Mouse (Mus musculus) MEL (cell line): ENCODE data around the gene Cfap43. TPM values are rescaled to one million over a fixed set of nuclear protein-coding genes. Genes with fewer than 3 reads are reported as not detected.

Experiments
- DNase-seq: peaks from one replicate; pipeline ENCODE4 v3.0.0; 2011; ENCODE audit warnings: low read depth, low spot score
- H3K27ac ChIP-seq: 2 replicates; pipeline ENCODE4 v1.5.1; 2012; ENCODE audit warnings: low read depth, mild to moderate bottlenecking, control low read depth, low read length, moderate library complexity; ENCODE audit not compliant: control insufficient read depth
- H3K27me3 ChIP-seq, 2 experiments: fragments of 150-350 bp in 1 of 2; sonication (generic) in 1 of 2; 2 replicates each; pipeline ENCODE4 v1.6.1; 2012; ENCODE audit warnings: low read length in 2 of 2, mild to moderate bottlenecking in 2 of 2, improper control_type of control experiment in 1 of 2, moderate library complexity in 1 of 2; ENCODE audit not compliant: insufficient read depth in 2 of 2, control insufficient read depth in 1 of 2
- H3K36me3 ChIP-seq, 2 experiments: 2 replicates each; pipeline ENCODE4 v1.6.1; 2012 to 2014; ENCODE audit warnings: low read length in 2 of 2, improper control_type of control experiment in 1 of 2, inconsistent platforms in 1 of 2, mild to moderate bottlenecking in 1 of 2; ENCODE audit not compliant: insufficient read depth in 2 of 2, control insufficient read depth in 1 of 2
- H3K4me1 ChIP-seq, 2 experiments: fragments of 150-350 bp in 1 of 2; sonication (generic) in 1 of 2; 2 replicates each; pipeline ENCODE4 v1.6.1; 2012; ENCODE audit warnings: low read length in 2 of 2, improper control_type of control experiment in 1 of 2, mild to moderate bottlenecking in 1 of 2; ENCODE audit not compliant: insufficient read depth in 2 of 2, control insufficient read depth in 1 of 2
- H3K4me3 ChIP-seq, 2 experiments: fragments of 150-350 bp in 1 of 2; sonication (generic) in 1 of 2; 2 replicates each; pipeline ENCODE4 v1.5.1; 2012; ENCODE audit warnings: low read depth in 2 of 2, low read length in 2 of 2, mild to moderate bottlenecking in 2 of 2, moderate library complexity in 2 of 2, control low read depth in 1 of 2, improper control_type of control experiment in 1 of 2; ENCODE audit not compliant: control insufficient read depth in 1 of 2, insufficient read depth in 1 of 2
- H3K79me2 ChIP-seq: 2 replicates; pipeline ENCODE4 v1.6.1; 2012; ENCODE audit warnings: mild to moderate bottlenecking, low read length, moderate library complexity; ENCODE audit not compliant: control insufficient read depth, poor library complexity, insufficient read depth
- H3K9ac ChIP-seq: 2 replicates; pipeline ENCODE4 v1.6.1; 2012; ENCODE audit warnings: low read depth, mild to moderate bottlenecking, control low read depth, low read length, moderate library complexity; ENCODE audit not compliant: control insufficient read depth, poor library complexity, severe bottlenecking
- H3K9me3 ChIP-seq: fragments of 150-350 bp; sonication (generic); replicated peaks from 2 replicates; pipeline ENCODE4 v1.6.1; 2012; ENCODE audit warnings: mild to moderate bottlenecking, low read length, improper control_type of control experiment, moderate library complexity; ENCODE audit not compliant: insufficient read depth
- BHLHE40 ChIP-seq: IDR thresholded peaks from 2 replicates; pipeline ENCODE4 v1.6.1; 2012; ENCODE audit warnings: low read depth, mild to moderate bottlenecking, inconsistent platforms, low read length, improper control_type of control experiment, borderline replicate concordance
- CHD1 ChIP-seq: IDR thresholded peaks from 2 replicates; pipeline ENCODE4 v1.6.1; 2012; ENCODE audit warnings: low read depth, mild to moderate bottlenecking, inconsistent platforms, low read length, improper control_type of control experiment
- CHD2 ChIP-seq: IDR thresholded peaks from 2 replicates; pipeline ENCODE4 v1.6.1; 2011; ENCODE audit warnings: low read length, improper control_type of control experiment
- CTCF ChIP-seq, 3 experiments: IDR thresholded peaks in 2 of 3; conservative IDR thresholded peaks in 1 of 3; 2 replicates each; pipeline ENCODE4 v1.5.1; 2011 to 2012; ENCODE audit warnings: low read length in 3 of 3, low read depth in 2 of 3, mild to moderate bottlenecking in 2 of 3, improper control_type of control experiment in 1 of 3, inconsistent platforms in 1 of 3, mixed read lengths in 1 of 3, moderate library complexity in 1 of 3; ENCODE audit not compliant: control insufficient read depth in 1 of 3, insufficient read depth in 1 of 3, poor library complexity in 1 of 3, severe bottlenecking in 1 of 3
- E2F4 ChIP-seq: IDR thresholded peaks from 2 replicates; pipeline ENCODE4 v1.6.1; 2011; ENCODE audit warnings: low read depth, low read length, improper control_type of control experiment, borderline replicate concordance
- ELF1 ChIP-seq: IDR thresholded peaks from 2 replicates; pipeline ENCODE4 v1.6.1; 2014; ENCODE audit warnings: low read depth, mild to moderate bottlenecking, inconsistent platforms, low read length, improper control_type of control experiment, moderate library complexity
- EP300 ChIP-seq, 2 experiments: IDR thresholded peaks; 2 replicates each; pipeline ENCODE4 v1.6.1; 2011; ENCODE audit warnings: improper control_type of control experiment in 2 of 2, low read length in 2 of 2, low read depth in 1 of 2, mild to moderate bottlenecking in 1 of 2
- ETS1 ChIP-seq: IDR thresholded peaks from 2 replicates; pipeline ENCODE4 v1.6.1; 2012; ENCODE audit warnings: low read depth, mild to moderate bottlenecking, inconsistent platforms, low read length, improper control_type of control experiment, moderate library complexity
- GATA1 ChIP-seq: IDR thresholded peaks from 2 replicates; pipeline ENCODE4 v1.6.1; 2011; ENCODE audit warnings: low read depth, low read length, improper control_type of control experiment
- HCFC1 ChIP-seq: IDR thresholded peaks from 2 replicates; pipeline ENCODE4 v1.6.1; 2012; ENCODE audit warnings: low read depth, mild to moderate bottlenecking, inconsistent platforms, low read length, improper control_type of control experiment, moderate library complexity
- KAT2A ChIP-seq: conservative IDR thresholded peaks from 2 replicates; pipeline ENCODE4 v1.6.1; 2012; ENCODE audit warnings: low read depth, low read length, improper control_type of control experiment, inconsistent platforms
- MAFK ChIP-seq: IDR thresholded peaks from 2 replicates; pipeline ENCODE4 v1.6.1; 2011; ENCODE audit warnings: low read depth, mild to moderate bottlenecking, low read length, improper control_type of control experiment, borderline replicate concordance
- MAX ChIP-seq: IDR thresholded peaks from 2 replicates; pipeline ENCODE4 v1.6.1; 2011; ENCODE audit warnings: low read length, improper control_type of control experiment
- MAZ ChIP-seq: IDR thresholded peaks from 2 replicates; pipeline ENCODE4 v1.6.1; 2012; ENCODE audit warnings: low read depth, mild to moderate bottlenecking, inconsistent platforms, low read length, improper control_type of control experiment
- MYB ChIP-seq: IDR thresholded peaks from 2 replicates; pipeline ENCODE4 v1.6.1; 2011; ENCODE audit warnings: mild to moderate bottlenecking, low read depth, low read length, improper control_type of control experiment
- MYC ChIP-seq: IDR thresholded peaks from 2 replicates; pipeline ENCODE4 v1.6.1; 2011; ENCODE audit warnings: low read depth, mild to moderate bottlenecking, low read length, improper control_type of control experiment, moderate library complexity
- NELFE ChIP-seq: IDR thresholded peaks from 2 replicates; pipeline ENCODE4 v1.6.1; 2011; ENCODE audit warnings: low read depth, low read length, improper control_type of control experiment
- NRF1 ChIP-seq: IDR thresholded peaks from 2 replicates; pipeline ENCODE4 v1.6.1; 2014; ENCODE audit warnings: low read depth, mild to moderate bottlenecking, inconsistent platforms, low read length, improper control_type of control experiment, moderate library complexity; ENCODE audit not compliant: poor library complexity, insufficient read depth, severe bottlenecking
- POLR2AphosphoS5 ChIP-seq: IDR thresholded peaks from 2 replicates; pipeline ENCODE4 v1.6.1; 2012; ENCODE audit warnings: low read depth, borderline replicate concordance, mild to moderate bottlenecking, inconsistent platforms, low read length, moderate library complexity, mixed read lengths
- RAD21 ChIP-seq: IDR thresholded peaks from 2 replicates; pipeline ENCODE4 v1.6.1; 2011; ENCODE audit warnings: mild to moderate bottlenecking, low read depth, low read length, improper control_type of control experiment
- RCOR1 ChIP-seq: IDR thresholded peaks from 2 replicates; pipeline ENCODE4 v1.6.1; 2012; ENCODE audit warnings: low read depth, mild to moderate bottlenecking, inconsistent platforms, low read length, improper control_type of control experiment
- SIN3A ChIP-seq: IDR thresholded peaks from 2 replicates; pipeline ENCODE4 v1.6.1; 2012; ENCODE audit warnings: low read length, improper control_type of control experiment, inconsistent platforms
- SMC3 ChIP-seq: IDR thresholded peaks from 2 replicates; pipeline ENCODE4 v1.6.1; 2011; ENCODE audit warnings: low read depth, low read length, improper control_type of control experiment
- TAL1 ChIP-seq: IDR thresholded peaks from 2 replicates; pipeline ENCODE4 v1.6.1; 2012; ENCODE audit warnings: mild to moderate bottlenecking, inconsistent platforms, low read length, moderate library complexity, mixed read lengths
- USF1 ChIP-seq: IDR thresholded peaks from 2 replicates; pipeline ENCODE4 v1.6.1; 2014; ENCODE audit warnings: low read depth, mild to moderate bottlenecking, inconsistent platforms, low read length, improper control_type of control experiment, moderate library complexity
- USF2 ChIP-seq, 2 experiments: IDR thresholded peaks; 2 replicates each; pipeline ENCODE4 v1.6.1; 2011 to 2012; ENCODE audit warnings: improper control_type of control experiment in 2 of 2, low read length in 2 of 2, borderline replicate concordance in 1 of 2, inconsistent platforms in 1 of 2, low read depth in 1 of 2, mild to moderate bottlenecking in 1 of 2; ENCODE audit not compliant: insufficient read depth in 1 of 2
- ZC3H11A ChIP-seq: IDR thresholded peaks from 2 replicates; pipeline ENCODE4 v1.6.1; 2012; ENCODE audit warnings: low read depth, mild to moderate bottlenecking, inconsistent platforms, low read length, improper control_type of control experiment
- ZKSCAN1 ChIP-seq: IDR thresholded peaks from 2 replicates; pipeline ENCODE4 v1.6.1; 2012; ENCODE audit warnings: low read depth, mild to moderate bottlenecking, inconsistent platforms, low read length, improper control_type of control experiment, moderate library complexity
- ZMIZ1 ChIP-seq: IDR thresholded peaks from 2 replicates; pipeline ENCODE4 v1.6.1; 2012; ENCODE audit warnings: low read depth, mild to moderate bottlenecking, inconsistent platforms, low read length, improper control_type of control experiment, moderate library complexity
- polyA plus RNA-seq, 2 experiments: library from polyadenylated mRNA; stranded (reverse) in 1 of 2; unstranded in 1 of 2; fragments of >175 nt in 1 of 2; fragments of >200 nt in 1 of 2; gene quantifications; 2 replicates each; pipeline versions ENCODE4 v1.2.1 to v1.2.4; 2012; ENCODE audit warnings: low replicate concordance in 2 of 2, low read depth in 1 of 2; ENCODE audit not compliant: insufficient read length in 2 of 2, insufficient read depth in 1 of 2, missing spikeins in 1 of 2
- total RNA-seq: library from RNA; depleted of rRNA; stranded (reverse); fragments of 300-350 nt; gene quantifications from 2 replicates; pipeline ENCODE4 v1.2.3, GENCODE M21; 2012

Gene Cfap43
- total and polyA plus RNA-seq, 3 experiments = 0.10 to 0.12 TPM; not detected in 1

- Histone ChIP-seq H3K36me3 (no peaks in the 10 kb centered on the region), H3K4me1 (no peaks in the 10 kb centered on the region), H3K27me3 (0 out of 4 replicates have a peak, but pooled peaks cover 0 to 2% of the 10 kb centered on the region in 2 experiments), H3K9me3 (no peaks in the 10 kb centered on the region), H3K27ac (no peak overlapping the region), H3K4me3 (no peak overlapping the region), H3K9ac (no peak overlapping the region), H3K79me2 (no peaks in the 10 kb centered on the region)
- peak; percentile 85 for DNase-seq
- no peak for TF ChIP-seq CHD1
- no peak for TF ChIP-seq MAX
- TF ChIP-seq RAD21 = peak; percentile 75
- no peak; the same call in 1 of the 2 replicates for TF ChIP-seq SIN3A
- TF ChIP-seq BHLHE40 = no peak
- no peak for TF ChIP-seq CHD2
- no peak for TF ChIP-seq USF2 (IDR thresholded peaks at IDR 0.05; ENCODE audit: borderline replicate concordance in 1 of 2, insufficient read depth in 1 of 2, low read depth in 1 of 2, low read length in 2 of 2)
- TF ChIP-seq HCFC1 = no peak
- no peak for TF ChIP-seq ETS1
- TF ChIP-seq POLR2AphosphoS5 = no peak
- peak; percentile 88 for TF ChIP-seq SMC3
- no peak for TF ChIP-seq TAL1
- TF ChIP-seq MYC = no peak
- TF ChIP-seq RCOR1 = no peak
- 0 out of 2 replicates have a peak, but pooled peaks have one; percentile 23 for TF ChIP-seq ELF1
- TF ChIP-seq CTCF (IDR thresholded peaks at IDR 0.05 in 2 of 3, conservative IDR thresholded peaks at IDR 0.05 in 1 of 3; ENCODE audit: control insufficient read depth in 1 of 3, insufficient read depth in 1 of 3, low read depth in 2 of 3, low read length in 3 of 3, poor library complexity in 1 of 3, severe bottlenecking in 1 of 3) = peak; percentile 82 to 89 (median 88)
- no peak for TF ChIP-seq ZKSCAN1
- no peak for TF ChIP-seq E2F4
- TF ChIP-seq MYB = no peak
- TF ChIP-seq ZMIZ1 = no peak
- peak; percentile 42; the same call in 1 of the 2 replicates for TF ChIP-seq MAZ
- no peak for TF ChIP-seq KAT2A
- TF ChIP-seq MAFK = no peak
- TF ChIP-seq GATA1 = no peak
- no peak for TF ChIP-seq USF1
- peak; percentile 79 for TF ChIP-seq ZC3H11A
- 0 out of 2 replicates have a peak, but pooled peaks have one; percentile 16 for TF ChIP-seq NRF1
- TF ChIP-seq NELFE = no peak
- TF ChIP-seq EP300 (IDR thresholded peaks at IDR 0.05; ENCODE audit: low read depth in 1 of 2, low read length in 2 of 2) = no peak
These were observed 98.1 kb downstream of the Cfap43 start for GRCm38 (mm10) chr19:47820832-47821493.
